Mouse (Mus musculus): Measurements from ENCODE around the gene Asap3. TPM values are rescaled to one million over a fixed set of nuclear protein-coding genes. Genes with fewer than 3 reads are reported as not detected.

The Asap3 gene
- polyA plus RNA-seq (2012; rRNA removed) = 6.4 and 6.5 TPM in 2 replicates

GRCm38 (mm10) chr4:136206033-136206893 is at the start of gene Asap3:
Gene Asap3 (plus strand): TSS chr4:136206365.

GRCm38 (mm10) chr4:136172011-136172541 is 34.1 kb upstream of the Asap3 start, which contains the start of gene E2f2:
Gene E2f2 (plus strand): TSS chr4:136172394.

GRCm38 (mm10) chr4:136247729-136248463 is 41.7 kb downstream of the Asap3 start, which contains the start of gene Tcea3:
Gene Tcea3 (plus strand): TSS chr4:136247729.

GRCm38 (mm10) chr4:136284455-136284854 is 78.3 kb downstream of the Asap3 start, which contains the start of gene Zfp46:
Gene Zfp46 (plus strand): TSS chr4:136284683.

Other genes with a start within 250 kb of the Asap3 start
- gene Gale, start 242.6 kb upstream of the Asap3 start, polyA plus RNA-seq (2012; rRNA removed) = 57.7 and 89.2 TPM in 2 replicates
- gene Lypla2, start 233.7 kb upstream of the Asap3 start, polyA plus RNA-seq (2012; rRNA removed) = 31.4 and 33.0 TPM in 2 replicates
- 27.8 and 29.6 TPM in 2 replicates for gene Pithd1, start 219.1 kb upstream of the Asap3 start, polyA plus RNA-seq (2012; rRNA removed)
- gene Eloa, start 184.6 kb upstream of the Asap3 start, polyA plus RNA-seq (2012; rRNA removed) = 13.6 and 13.7 TPM in 2 replicates
- gene Rpl11, start 152.9 kb upstream of the Asap3 start, polyA plus RNA-seq (2012; rRNA removed) = 658 and 692 TPM in 2 replicates
- gene Id3, start 62.9 kb upstream of the Asap3 start, polyA plus RNA-seq (2012; rRNA removed) = 39.5 and 41.9 TPM in 2 replicates
- gene E2f2, start 34.0 kb upstream of the Asap3 start, polyA plus RNA-seq (2012; rRNA removed) = 24.2 TPM in 2 replicates
- gene Tcea3, start 41.4 kb downstream of the Asap3 start, polyA plus RNA-seq (2012; rRNA removed) = 9.8 and 10.9 TPM in 2 replicates
- gene Zfp46, start 78.3 kb downstream of the Asap3 start, polyA plus RNA-seq (2012; rRNA removed) = 2.9 and 3.0 TPM in 2 replicates
- gene Hnrnpr, start 104.6 kb downstream of the Asap3 start, polyA plus RNA-seq (2012; rRNA removed) = 29.8 and 31.4 TPM in 2 replicates
- gene Htr1d, start 217.2 kb downstream of the Asap3 start, polyA plus RNA-seq (2012; rRNA removed) = not detected in 2 replicates

Measured in liver, embryonic 18 days (tissue).